Mouse (Mus musculus): ENCODE results near the gene C1qtnf9. TPM values are rescaled to one million over a fixed set of nuclear protein-coding genes. Genes with fewer than 3 reads are reported as not detected.

The C1qtnf9 gene
- 10 to 100 TPM; 19.4 to 25.8 TPM for total RNA-seq (2021)
- long read RNA-seq, experiment 1, transcript C1qtnf9-201 (4 exons, 1,903 nt): major isoform, 11 of 23 reads
- long read RNA-seq, experiment 1, partial matches to known transcripts: 0 of 23 reads
- long read RNA-seq, experiment 1, other reads (novel, unspliced or antisense): 12 of 23 reads
- long read RNA-seq, experiment 2, transcript C1qtnf9-201 (4 exons, 1,903 nt): major isoform, 11 of 16 reads
- long read RNA-seq, experiment 2, partial matches to known transcripts: 0 of 16 reads
- long read RNA-seq, experiment 2, other reads (novel, unspliced or antisense): 5 of 16 reads

GRCm38 (mm10) chr14:60767884-60768283 is at the start of gene C1qtnf9:
TSS of gene C1qtnf9 (plus strand) at chr14:60768134.
- intact Hi-C loops (cut with DNase I): no loop called here
- no peak for DNase-seq

- no peak for DNase-seq
- intact Hi-C loops (cut with DNase I): no loop called here
Observed at GRCm38 (mm10) chr14:60721304-60721703, 46.6 kb upstream of the C1qtnf9 start.

- intact Hi-C loops (cut with DNase I): no loop called here
- no peak for DNase-seq
Observed at GRCm38 (mm10) chr14:60721938-60722337, 46.0 kb upstream of the C1qtnf9 start.

GRCm38 (mm10) chr14:60726091-60726490 is 41.8 kb upstream of the C1qtnf9 start:
- no peak for DNase-seq
- intact Hi-C loops (cut with DNase I): no loop called here

GRCm38 (mm10) chr14:60727130-60727529 is 40.8 kb upstream of the C1qtnf9 start:
- DNase-seq: no peak
- intact Hi-C loops (cut with DNase I): no loop called here

GRCm38 (mm10) chr14:60732081-60732480 is 35.9 kb upstream of the C1qtnf9 start:
- intact Hi-C loops (cut with DNase I): no loop called here
- no peak for DNase-seq

GRCm38 (mm10) chr14:60732787-60733186 is 35.1 kb upstream of the C1qtnf9 start:
- DNase-seq: peak; percentile 39 to 44
- intact Hi-C loops (cut with DNase I): no loop called here

- intact Hi-C loops (cut with DNase I): no loop called here
- DNase-seq: no peak
Observed at GRCm38 (mm10) chr14:60733706-60734105, 34.2 kb upstream of the C1qtnf9 start.

GRCm38 (mm10) chr14:60735206-60735605 is 32.7 kb upstream of the C1qtnf9 start:
- intact Hi-C loops (cut with DNase I): no loop called here
- DNase-seq: no peak

- DNase-seq: no peak
- intact Hi-C loops (cut with DNase I): no loop called here
Observed at GRCm38 (mm10) chr14:60735848-60736547, 31.9 kb upstream of the C1qtnf9 start.

- DNase-seq: peak in 1 of 2 experiments; percentile 24
Observed at GRCm38 (mm10) chr14:60736591-60737192, 31.2 kb upstream of the C1qtnf9 start.

GRCm38 (mm10) chr14:60737202-60737611 is 30.7 kb upstream of the C1qtnf9 start:
- intact Hi-C loops (cut with DNase I): no loop called here
- no peak for DNase-seq

More at GRCm38 (mm10) chr14:60736591-60737192, 31.2 kb upstream of the C1qtnf9 start:
- intact Hi-C loops (cut with DNase I): no loop called here

GRCm38 (mm10) chr14:60738434-60738938 is 29.4 kb upstream of the C1qtnf9 start:
- intact Hi-C loops (cut with DNase I): no loop called here
- no peak for DNase-seq

- intact Hi-C loops (cut with DNase I): no loop called here
- DNase-seq: no peak
Observed at GRCm38 (mm10) chr14:60739155-60739554, 28.8 kb upstream of the C1qtnf9 start.

GRCm38 (mm10) chr14:60739616-60740015 is 28.3 kb upstream of the C1qtnf9 start:
- intact Hi-C loops (cut with DNase I): no loop called here
- DNase-seq: no peak

GRCm38 (mm10) chr14:60740507-60740906 is 27.4 kb upstream of the C1qtnf9 start:
- intact Hi-C loops (cut with DNase I): no loop called here
- no peak for DNase-seq

GRCm38 (mm10) chr14:60741033-60741432 is 26.9 kb upstream of the C1qtnf9 start:
- intact Hi-C loops (cut with DNase I): no loop called here
- DNase-seq: no peak

GRCm38 (mm10) chr14:60741490-60741981 is 26.4 kb upstream of the C1qtnf9 start:
- intact Hi-C loops (cut with DNase I): no loop called here
- DNase-seq: no peak

GRCm38 (mm10) chr14:60743681-60744080 is 24.3 kb upstream of the C1qtnf9 start:
- no peak for DNase-seq
- intact Hi-C loops (cut with DNase I): no loop called here

GRCm38 (mm10) chr14:60745201-60745600 is 22.7 kb upstream of the C1qtnf9 start:
- intact Hi-C loops (cut with DNase I): no loop called here
- no peak for DNase-seq

GRCm38 (mm10) chr14:60746141-60746540 is 21.8 kb upstream of the C1qtnf9 start:
- intact Hi-C loops (cut with DNase I): no loop called here
- DNase-seq: no peak
